Mouse (Mus musculus) kidney, adult 9 months (tissue): ENCODE measurements around the gene Syne2.
A peak's percentile ranks its signal among the peaks of the same experiment; 100 is the strongest.

Experiments
- DNase-seq: peaks from one replicate; pipeline ENCODE4 v3.0.0; 2022

Syne2 gene

DNA sequence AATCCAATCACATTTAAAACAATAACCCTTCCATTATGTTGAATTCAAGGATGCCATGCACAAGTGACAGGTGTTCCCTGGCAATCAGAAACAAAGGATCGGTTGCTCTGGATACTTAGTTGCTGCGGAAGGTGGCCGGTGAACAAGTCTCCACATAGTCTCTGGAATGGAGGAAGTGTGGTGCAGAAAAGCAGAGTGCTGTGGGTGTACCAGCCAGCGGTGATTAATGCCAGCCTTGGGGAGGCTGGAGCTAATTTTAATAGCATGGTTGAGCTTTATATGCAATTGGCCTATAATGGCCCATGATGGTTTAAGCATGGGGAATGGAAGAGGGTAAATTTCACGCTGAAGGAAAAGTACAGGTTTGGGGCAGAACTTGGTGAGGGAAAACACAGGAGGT is 11.7 kb downstream of the Syne2 start:
- DNase-seq = peak; percentile 36

- DNase-seq = peak; percentile 82
Measured at GRCm38 (mm10) chr12:75833149-75833959, 15.4 kb downstream of the Syne2 start.

DNA sequence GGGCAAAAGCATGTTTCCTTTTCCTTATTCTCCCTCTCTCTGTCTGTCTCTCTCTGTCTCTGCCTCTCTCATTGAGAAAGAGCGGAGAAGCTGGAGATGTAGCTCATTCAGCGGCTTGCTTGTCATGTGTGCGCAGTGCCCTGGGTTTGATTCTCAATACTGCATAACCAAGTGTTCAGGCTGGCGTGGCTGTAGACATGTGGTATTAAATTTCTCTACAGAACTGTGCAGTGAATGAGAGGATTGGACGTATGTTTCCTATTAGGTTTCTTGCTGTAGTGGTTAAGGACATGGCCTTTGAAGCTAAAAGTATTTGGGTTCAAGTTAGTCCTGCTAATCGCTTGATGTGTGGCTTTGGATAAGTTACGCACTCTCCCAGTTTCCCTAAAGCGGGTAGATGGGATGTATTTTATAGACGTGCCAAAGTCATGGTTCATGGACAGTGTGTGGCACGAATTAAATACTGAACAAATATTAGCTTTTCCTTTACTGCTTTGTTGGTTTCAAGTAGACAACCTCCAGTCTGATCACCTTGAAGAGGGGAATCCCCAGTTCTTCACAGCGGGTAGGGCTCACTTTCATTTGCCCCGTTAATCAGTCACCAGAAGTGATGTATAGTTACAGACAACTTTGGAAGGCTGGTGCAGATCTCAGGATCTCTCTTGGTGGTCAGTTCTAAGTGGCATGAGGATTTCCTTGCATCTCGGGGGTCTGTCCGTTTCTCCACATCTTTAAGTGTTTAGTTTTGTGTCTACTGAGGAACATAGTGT is 16.2 kb downstream of the Syne2 start:
- no peak for DNase-seq

- peak; percentile 67 for DNase-seq
Measured at GRCm38 (mm10) chr12:75836524-75836962, 18.6 kb downstream of the Syne2 start.

DNA sequence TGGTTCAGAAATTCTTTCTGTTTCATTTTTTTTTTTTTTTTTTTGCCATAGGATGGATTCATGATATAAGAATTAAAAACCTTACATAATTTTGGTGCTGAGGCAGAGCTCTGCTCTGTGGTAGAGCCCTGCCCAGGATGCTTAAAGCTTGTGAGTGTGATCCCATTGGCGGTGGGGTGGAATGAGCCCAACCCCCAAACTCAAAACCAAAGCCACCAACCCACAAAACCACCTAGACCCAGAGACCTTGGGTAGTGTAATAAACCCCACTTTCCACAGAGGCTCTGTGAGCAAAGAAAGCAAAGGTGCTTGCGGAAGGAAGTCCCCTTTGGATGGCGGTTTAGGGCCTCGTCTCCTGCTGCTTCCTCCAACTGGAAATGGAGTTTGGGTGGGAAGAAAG is 19.5 kb downstream of the Syne2 start:
- no peak for DNase-seq

DNA sequence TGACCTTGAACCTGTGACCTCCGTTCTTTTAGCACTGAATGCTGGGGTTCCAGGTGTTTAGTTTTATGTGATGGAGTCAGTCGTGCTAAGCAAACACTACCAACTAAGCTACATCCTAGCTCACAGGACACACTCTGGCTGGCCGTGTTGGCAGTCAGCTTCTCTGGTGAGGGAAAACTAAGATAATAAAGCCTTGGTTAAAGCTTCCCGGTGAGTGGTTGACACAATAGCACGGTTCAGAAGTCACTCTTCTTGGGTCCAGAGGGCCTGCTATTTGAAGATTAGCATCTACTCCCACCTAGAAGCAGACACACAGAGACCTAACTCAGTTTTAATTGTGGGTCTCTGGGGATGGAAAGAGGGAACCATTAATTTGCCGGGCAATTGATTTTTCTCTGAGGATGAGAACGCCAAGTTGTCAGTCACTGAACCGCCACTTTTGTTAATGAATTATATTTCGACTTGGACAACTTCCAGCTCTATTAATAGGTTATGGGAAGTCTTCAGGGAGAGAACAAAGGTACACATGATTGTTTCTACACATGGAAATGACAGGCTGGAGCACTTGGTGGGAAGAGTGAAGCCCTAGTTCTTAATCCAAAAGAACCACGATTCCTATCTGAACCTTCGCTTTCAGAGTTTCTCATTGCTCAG is 21.3 kb downstream of the Syne2 start:
- peak; percentile 93 for DNase-seq

DNA sequence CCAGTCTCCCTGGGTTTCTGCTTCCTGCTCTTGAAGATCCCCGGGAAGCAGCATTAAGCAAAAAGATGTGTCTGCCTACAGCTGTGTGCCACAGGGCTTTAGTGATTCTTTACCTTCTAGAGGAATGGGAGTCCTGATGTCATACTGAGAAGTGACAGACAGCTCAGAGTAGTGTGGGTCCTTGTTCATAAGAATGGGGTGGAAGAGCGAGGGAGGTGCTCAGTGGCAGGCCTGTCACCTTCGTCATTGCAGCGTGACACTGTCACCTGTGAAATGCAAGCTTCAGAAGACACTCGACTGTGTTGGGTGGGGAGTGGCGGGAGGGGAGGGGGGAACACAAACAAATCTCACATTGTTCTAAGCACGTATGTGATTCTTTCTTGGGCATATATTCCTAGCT is 23.2 kb downstream of the Syne2 start:
- no peak for DNase-seq

DNA sequence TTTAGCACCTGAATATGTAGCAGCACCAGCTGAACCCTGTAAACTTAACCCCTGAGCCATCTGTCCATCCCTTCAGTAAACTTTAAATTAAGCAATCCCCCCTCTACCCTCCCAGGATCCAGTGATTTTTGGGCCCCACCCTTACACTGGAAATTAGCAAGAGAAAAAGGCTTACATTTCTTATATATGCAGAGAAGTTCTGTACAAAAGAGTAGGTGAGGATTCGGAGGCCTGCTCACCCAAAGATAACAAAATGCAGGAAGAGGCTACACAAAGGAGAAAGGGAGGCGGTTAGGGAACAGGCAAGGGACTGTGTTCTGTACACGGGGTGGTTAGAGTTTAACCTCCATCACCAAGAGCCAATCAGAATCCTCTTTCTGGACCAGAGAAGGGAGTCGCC is 26.4 kb downstream of the Syne2 start:
- DNase-seq = no peak

GRCm38 (mm10) chr12:75845070-75845469 is 27.1 kb downstream of the Syne2 start:
- no peak for DNase-seq

GRCm38 (mm10) chr12:75846513-75846912 is 28.6 kb downstream of the Syne2 start:
- peak; percentile 97 for DNase-seq

DNA sequence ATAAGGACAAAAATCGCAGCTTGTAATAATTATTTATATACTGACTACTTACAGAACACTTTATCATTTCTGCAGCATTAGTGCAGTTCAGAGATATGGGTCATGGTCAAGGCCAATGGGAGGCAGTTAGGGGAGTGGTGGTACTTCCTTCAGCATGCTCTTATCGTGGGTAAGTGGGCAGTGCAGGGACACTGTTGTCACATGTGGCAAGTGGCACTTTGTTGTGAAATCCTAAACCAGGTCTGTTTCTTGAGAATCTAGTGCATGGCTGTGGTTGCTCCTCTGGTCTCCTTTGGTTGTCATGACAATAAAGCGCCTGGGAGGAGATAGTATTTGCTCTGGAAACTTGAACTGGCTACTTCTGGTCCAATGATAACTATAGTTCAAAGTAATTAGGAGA is 32.3 kb downstream of the Syne2 start:
- DNase-seq = no peak

- no peak for DNase-seq
Measured at GRCm38 (mm10) chr12:75851481-75851880, 33.5 kb downstream of the Syne2 start.

- peak; percentile 84 for DNase-seq
Measured at GRCm38 (mm10) chr12:75852384-75852783, 34.5 kb downstream of the Syne2 start.

DNA sequence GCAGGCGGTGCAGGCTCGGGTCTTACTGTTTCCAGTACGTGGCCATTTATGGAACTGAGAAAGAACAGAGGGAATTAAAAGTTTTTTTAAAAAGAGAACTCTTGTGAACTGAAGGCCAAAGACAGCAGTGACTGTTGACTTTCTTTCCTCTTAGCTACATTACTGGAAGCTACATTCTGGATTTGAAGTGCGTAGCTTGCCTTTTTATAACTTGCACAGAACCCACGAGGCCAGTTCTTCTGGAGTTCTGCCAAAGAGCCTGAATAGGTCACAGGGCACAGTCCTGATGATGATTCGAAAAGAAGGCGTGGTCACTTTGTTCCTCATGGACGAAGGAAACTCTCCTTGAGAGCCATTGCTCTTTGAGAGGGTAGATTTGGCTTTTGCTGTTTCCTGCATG is 35.6 kb downstream of the Syne2 start:
- DNase-seq = peak; percentile 95

- DNase-seq = peak; percentile 52
Measured at GRCm38 (mm10) chr12:75855051-75855453, 37.1 kb downstream of the Syne2 start.

DNA sequence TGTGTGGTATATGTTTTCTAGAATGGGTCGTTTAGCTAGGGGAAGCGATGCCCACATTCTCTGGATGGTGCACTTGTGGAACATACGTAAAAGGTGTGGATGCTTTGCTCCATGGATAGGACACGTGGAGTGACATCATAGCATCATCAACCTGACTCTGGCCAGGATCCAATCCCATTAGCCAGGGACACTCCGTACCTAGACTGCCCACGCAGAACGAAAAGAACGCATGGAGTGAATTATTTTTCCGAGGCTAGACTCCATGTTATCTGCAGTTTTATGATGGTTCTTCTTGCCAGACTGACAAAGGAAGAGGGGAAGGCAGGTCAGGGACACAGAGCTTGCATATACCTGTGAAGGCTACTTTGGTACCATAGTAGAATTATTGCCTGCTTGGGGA is 37.7 kb downstream of the Syne2 start:
- DNase-seq = peak; percentile 78

DNA sequence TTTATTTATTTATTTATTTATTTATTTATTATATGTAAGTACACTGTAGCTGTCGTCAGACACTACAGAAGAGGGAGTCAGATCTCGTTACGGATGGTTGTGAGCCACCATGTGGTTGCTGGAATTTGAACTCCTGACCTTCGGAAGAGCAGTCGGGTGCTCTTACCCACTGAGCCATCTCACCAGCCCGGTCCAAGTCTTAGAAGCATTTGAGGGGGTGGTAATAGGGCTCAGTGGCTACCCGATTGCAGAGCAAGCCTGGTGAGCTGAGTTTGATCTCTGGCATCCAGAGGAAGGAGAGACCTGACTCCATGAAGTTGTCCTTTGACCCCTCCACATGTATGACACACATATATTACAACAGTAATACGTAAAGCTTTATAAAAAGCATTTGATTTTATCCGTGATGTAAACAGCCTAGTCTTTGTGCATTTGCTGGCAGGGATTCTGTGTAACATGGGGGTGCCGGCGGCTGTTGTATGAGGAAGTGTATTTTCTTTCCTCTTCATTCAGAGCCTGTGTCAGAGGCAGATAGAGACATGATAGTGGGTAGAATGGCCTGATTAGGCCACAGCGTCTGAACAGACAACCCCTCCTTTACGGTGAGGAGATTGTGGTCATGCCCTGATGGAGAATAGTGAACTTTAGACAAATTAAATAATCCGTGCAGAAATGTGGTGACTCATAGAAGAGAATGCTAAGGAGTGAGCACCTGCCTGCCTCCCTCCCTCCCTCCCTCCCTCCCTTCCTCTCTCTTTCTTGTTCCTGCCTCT is 38.3 kb downstream of the Syne2 start:
- DNase-seq = peak; percentile 68

GRCm38 (mm10) chr12:75859936-75860335 is 42.0 kb downstream of the Syne2 start:
- no peak for DNase-seq

DNA sequence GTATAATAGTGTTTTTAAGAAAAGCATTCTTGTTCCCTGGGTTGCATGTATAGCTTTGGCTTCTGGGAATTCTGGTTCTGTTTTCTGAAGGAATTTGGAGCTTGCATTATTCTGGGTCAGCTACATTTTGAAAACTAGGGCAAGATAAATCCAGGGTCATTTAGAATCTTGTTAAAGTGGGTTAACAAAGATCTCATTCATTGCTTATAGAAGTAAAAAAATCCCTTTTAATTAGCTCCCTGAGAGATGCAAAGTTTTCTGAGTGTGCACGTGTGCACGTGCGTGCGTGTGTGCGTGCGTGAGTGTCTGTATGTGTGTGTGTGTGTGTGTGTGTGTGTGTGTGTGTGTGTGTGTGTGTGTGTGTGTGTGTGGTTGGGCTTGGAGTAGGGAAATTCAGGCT is 42.9 kb downstream of the Syne2 start:
- DNase-seq = no peak

- no peak for DNase-seq
Measured at GRCm38 (mm10) chr12:75865166-75865565, 47.2 kb downstream of the Syne2 start.

GRCm38 (mm10) chr12:75866419-75867373 is 48.8 kb downstream of the Syne2 start:
- DNase-seq = peak; percentile 57
